Comparison of ENCODE assay signal across 18 mouse cellular contexts in the genomic region with DNA sequence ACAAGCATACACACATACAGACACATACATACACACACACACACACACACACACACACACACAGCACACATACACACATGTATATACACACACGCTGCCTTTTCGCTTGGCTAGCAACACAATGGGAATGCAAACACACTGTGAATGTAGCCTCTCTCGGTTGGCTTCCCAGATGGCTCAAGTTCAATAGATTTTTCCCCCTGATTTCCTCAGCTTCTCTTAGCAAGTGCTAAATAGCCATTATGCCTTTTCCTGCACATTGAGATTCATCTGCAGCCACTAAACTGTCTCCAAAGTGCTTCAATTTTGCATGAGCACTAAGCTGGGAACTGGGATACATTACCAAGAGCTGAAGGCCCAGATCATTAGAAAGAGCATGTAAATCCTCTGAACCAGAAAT.
DNase-seq lines count a peak whose midpoint lies in the region; ATAC-seq and TF ChIP-seq lines count a peak whose summit lies in the region.
"Had no signal": no experiment of that assay in that cellular context is flagged by ENCODE, and none has a peak within 500 bp of the region (broad histone marks: within the 10 kb centered on the region; RNA-seq: fewer than 3 reads in every experiment).

No protein-coding gene starts in this region.

- no peak for TF ChIP-seq POLR2A in brain, embryonic 14.5 days (IDR thresholded peaks at IDR 0.05; ENCODE audit: borderline replicate concordance, extremely low read depth, insufficient read depth, insufficient read length, poor library complexity, severe bottlenecking)

- H3K27me3 ChIP-seq in forebrain, embryonic 16.5 days (replicated peaks; ENCODE audit: control insufficient read depth, insufficient read depth, low read length): no peaks in the 10 kb centered on the region
- H3K27me3 ChIP-seq in neural tube, embryonic 13.5 days: no peaks in the 10 kb centered on the region

- H3K36me3 ChIP-seq in forebrain, embryonic 16.5 days (ENCODE audit: control insufficient read depth, insufficient read depth): no peaks in the 10 kb centered on the region
- no peaks in the 10 kb centered on the region for H3K36me3 ChIP-seq in neural tube, embryonic 13.5 days
- H3K36me3 ChIP-seq: heart, embryonic 10.5 days had no signal

- TF ChIP-seq CTCF in brain, embryonic 14.5 days (IDR thresholded peaks at IDR 0.05; ENCODE audit: borderline replicate concordance, extremely low read depth, insufficient read depth, insufficient read length): no peak

- ATAC-seq in forebrain, embryonic 16.5 days: peak; percentile 90
- peak; percentile 43 for ATAC-seq in neural tube, embryonic 13.5 days (ENCODE audit: low read depth)
- ATAC-seq: intestine, embryonic 16.5 days had no signal

- no peak overlapping the region for H3K27ac ChIP-seq in forebrain, embryonic 16.5 days (ENCODE audit: low read length)
- H3K27ac ChIP-seq in neural tube, embryonic 13.5 days (replicated peaks): peak overlapping the region; percentile 46; the same call in 1 of the 2 replicates
- H3K27ac ChIP-seq: heart, embryonic 10.5 days; layer of hippocampus, adult 2 months; stomach, postnatal 0 days had no signal

- 0 out of 2 replicates have a peak, but pooled peaks cover 4% of the 10 kb centered on the region for H3K4me1 ChIP-seq in forebrain, embryonic 16.5 days (replicated peaks; ENCODE audit: control insufficient read depth, insufficient read depth, low read length)
- H3K4me1 ChIP-seq in neural tube, embryonic 13.5 days (replicated peaks): peaks cover 16% of the 10 kb centered on the region
- H3K4me1 ChIP-seq: heart, embryonic 10.5 days had no signal

- peak; percentile 18 for DNase-seq in embryo, embryonic 10.5 days (ENCODE audit: low spot score)
- DNase-seq in embryo, embryonic 10 days (ENCODE audit: low spot score): no peak
- peak; percentile 91 for DNase-seq in brain, embryonic 14.5 days (ENCODE audit: low read depth)
- no peak for DNase-seq in gastrocnemius, postnatal 25 days
- DNase-seq in left cerebral cortex, adult 8-10 months (ENCODE audit: low spot score in 2 of 2): no peak
- DNase-seq: adrenal gland, adult 2 months; B cell, adult 2 months; gastrocnemius, postnatal 14 days; lung, adult 2 months; lung, postnatal 4 days; right cerebral cortex, postnatal 14 days; thymus, postnatal 36 days had no signal

- H3K9ac ChIP-seq in forebrain, embryonic 16.5 days (replicated peaks; ENCODE audit: low read depth, low read length): no peak overlapping the region
- H3K9ac ChIP-seq in neural tube, embryonic 13.5 days: no peak overlapping the region

- H3K4me3 ChIP-seq in forebrain, embryonic 16.5 days (replicated peaks; ENCODE audit: low read length): no peak overlapping the region
- H3K4me3 ChIP-seq in neural tube, embryonic 13.5 days: no peak overlapping the region
- H3K4me3 ChIP-seq: heart, embryonic 10.5 days; layer of hippocampus, adult 2 months had no signal

- H3K9me3 ChIP-seq in forebrain, embryonic 16.5 days (ENCODE audit: control insufficient read depth, low read length): no peaks in the 10 kb centered on the region
- H3K9me3 ChIP-seq in neural tube, embryonic 13.5 days: no peaks in the 10 kb centered on the region
- H3K9me3 ChIP-seq: heart, embryonic 10.5 days had no signal

- WGBS in forebrain, embryonic 16.5 days: 28% methylated on average over 3 of the region's 3 CpGs
- WGBS in neural tube, embryonic 13.5 days: 42% methylated on average over 3 of the region's 3 CpGs

- no peak overlapping the region for H3K4me2 ChIP-seq in forebrain, embryonic 16.5 days (ENCODE audit: low read length)
- no peak overlapping the region for H3K4me2 ChIP-seq in neural tube, embryonic 13.5 days

Comparison
In these comparisons a context has a peak if more than half of its experiments do, and no peak if none do; other contexts are left out.
1. DNase-seq: peak in embryo, embryonic 10.5 days (single experiment) and brain, embryonic 14.5 days (single experiment); none in embryo, embryonic 10 days (single experiment), gastrocnemius, postnatal 25 days (single experiment) and left cerebral cortex, adult 8-10 months (0 of 2).